Mouse (Mus musculus) midbrain, embryonic 16.5 days (tissue): ENCODE measurements around the gene Acin1. TPM values are rescaled to one million over a fixed set of nuclear protein-coding genes. Genes with fewer than 3 reads are reported as not detected.
A peak's percentile ranks its signal among the peaks of the same experiment; 100 is the strongest.

Experiments used
- ATAC-seq: fragments of 200-750 bp; cut with Nextera tagmentation; 2 replicates; pipeline ENCODE4 v1.8.0; 2017; ENCODE audit warnings: moderate TSS enrichment
- H3K27ac ChIP-seq: fragments of 300-500 bp; sonication (generic); 2 replicates; pipeline ENCODE4 v1.5.1; 2014; ENCODE audit warnings: mild to moderate bottlenecking, low read length, mixed read lengths
- H3K27me3 ChIP-seq: fragments of 300-500 bp; sonication (generic); 2 replicates; pipeline ENCODE4 v1.6.1; 2014; ENCODE audit warnings: low read depth, low read length, mixed read lengths; ENCODE audit not compliant: control insufficient read depth, insufficient read depth
- H3K36me3 ChIP-seq: fragments of 300-500 bp; sonication (generic); 2 replicates; pipeline ENCODE4 v1.6.1; 2014; ENCODE audit warnings: mild to moderate bottlenecking, low read length, moderate library complexity, mixed read lengths; ENCODE audit not compliant: control insufficient read depth, insufficient read depth
- H3K4me1 ChIP-seq: fragments of 300-500 bp; sonication (generic); 2 replicates; pipeline ENCODE4 v1.6.1; 2014; ENCODE audit warnings: mild to moderate bottlenecking, low read length, mixed read lengths; ENCODE audit not compliant: control insufficient read depth, insufficient read depth
- H3K4me2 ChIP-seq: fragments of 300-500 bp; sonication (generic); 2 replicates; pipeline ENCODE4 v1.6.1; 2014; ENCODE audit warnings: mild to moderate bottlenecking, low read length, mixed read lengths
- H3K4me3 ChIP-seq: fragments of 300-500 bp; sonication (generic); 2 replicates; pipeline ENCODE4 v1.5.1; 2014; ENCODE audit warnings: low read depth, mild to moderate bottlenecking, low read length, moderate library complexity, mixed read lengths
- H3K9ac ChIP-seq: fragments of 300-500 bp; sonication (generic); 2 replicates; pipeline ENCODE4 v1.6.1; 2014; ENCODE audit warnings: low read depth, low read length, mixed read lengths
- H3K9me3 ChIP-seq: fragments of 300-500 bp; sonication (generic); replicated peaks from 2 replicates; pipeline ENCODE4 v1.6.1; 2014; ENCODE audit warnings: mild to moderate bottlenecking, low read length, mixed read lengths; ENCODE audit not compliant: control insufficient read depth, poor library complexity, severe bottlenecking
- WGBS: fragments of 180-500 bp; shearing (Covaris S2); extraction: QIAGEN DNeasy Blood & Tissue Kit; methylation state at CpG from one replicate; pipeline ENCODE4 v1.1.7; 2014; 5-methylcytosine and 5-hydroxymethylcytosine counted together
- polyA plus RNA-seq: library from polyadenylated mRNA; unstranded; fragments of >200 nt; fragmentation: Nextera tagmentation; extraction: Ambion mirVana; gene quantifications from 2 replicates; pipeline ENCODE4 v1.2.1, GENCODE M21; 2015

Acin1 gene
- polyA plus RNA-seq, 1 experiment from 2014 or later: 108 TPM

DNA sequence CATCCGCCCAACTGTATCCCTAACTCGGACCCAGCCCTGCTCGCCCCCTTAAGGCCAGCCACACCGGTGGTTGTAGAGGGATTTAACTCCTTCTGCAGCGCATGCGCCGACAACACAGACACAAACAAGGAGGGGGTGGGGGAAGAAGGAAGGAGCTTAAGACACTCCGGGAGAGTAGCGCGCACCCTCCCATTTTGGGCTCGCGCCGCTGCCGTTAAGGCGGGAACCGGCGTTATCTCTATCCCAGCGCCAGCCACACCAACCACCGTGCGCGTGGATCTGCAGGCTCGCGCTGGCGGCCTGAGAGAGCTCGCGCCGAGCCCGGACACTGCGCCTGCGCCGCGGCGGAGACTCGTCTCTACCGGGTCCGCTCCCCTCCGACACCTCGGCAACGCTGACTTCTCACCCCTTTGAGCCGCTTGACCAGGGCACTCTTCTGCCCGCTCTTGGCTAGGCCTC, 639 bp downstream of the Acin1 start, which contains the start of gene 1700123O20Rik:
Gene 1700123O20Rik (plus strand): TSS at position 154 of the 459 bp plus-strand sequence.
- peak; percentile 85 for ATAC-seq
- WGBS: under 1% methylated on average over 41 of the region's 41 CpGs

DNA sequence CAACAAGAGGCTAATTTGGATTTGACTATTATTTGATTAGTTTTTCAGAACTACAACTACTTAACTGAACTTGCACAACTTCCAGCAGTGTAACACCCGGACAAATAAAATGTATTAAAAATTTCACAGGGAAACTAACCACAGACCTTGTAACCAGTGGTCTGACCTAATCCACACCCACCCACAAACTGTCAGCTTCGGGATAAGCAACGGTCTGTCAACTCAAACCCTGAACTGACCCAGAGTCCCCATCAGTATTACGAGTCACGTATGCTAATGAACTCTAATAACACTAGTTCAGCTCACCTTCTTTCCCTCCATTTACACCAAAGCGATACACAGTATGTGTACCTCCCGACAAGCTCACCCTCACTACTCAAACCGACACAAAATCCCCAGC, 1.3 kb downstream of the Acin1 start:
- H3K9ac ChIP-seq: peak overlapping the region; percentile 94
- H3K27me3 ChIP-seq: no peaks in the 10 kb centered on the region
- peaks cover 21% of the 10 kb centered on the region for H3K4me1 ChIP-seq
- no peak for ATAC-seq
- H3K4me2 ChIP-seq: peak overlapping the region; percentile 61
- H3K4me3 ChIP-seq: peak overlapping the region; percentile 85
- H3K36me3 ChIP-seq: peaks cover 6% of the 10 kb centered on the region; the same call in 1 of the 2 replicates
- H3K27ac ChIP-seq: peak overlapping the region; percentile 98
- WGBS: 9% methylated on average over 8 of the region's 8 CpGs
- H3K9me3 ChIP-seq: no peaks in the 10 kb centered on the region

More for the DNA sequence above, 639 bp downstream of the Acin1 start, which contains the start of gene 1700123O20Rik:
- Histone ChIP-seq H3K4me1 (peaks cover 21% of the 10 kb centered on the region), H3K36me3 (peaks cover 7% of the 10 kb centered on the region; the same call in 1 of the 2 replicates), H3K4me3 (peak within 1 kb of the TSS; percentile 85), H3K27ac (peak within 1 kb of the TSS; percentile 98), H3K9ac (peak within 1 kb of the TSS; percentile 94), H3K9me3 (no peaks in the 10 kb centered on the region), H3K27me3 (no peaks in the 10 kb centered on the region), H3K4me2 (peak within 1 kb of the TSS; percentile 81)

DNA sequence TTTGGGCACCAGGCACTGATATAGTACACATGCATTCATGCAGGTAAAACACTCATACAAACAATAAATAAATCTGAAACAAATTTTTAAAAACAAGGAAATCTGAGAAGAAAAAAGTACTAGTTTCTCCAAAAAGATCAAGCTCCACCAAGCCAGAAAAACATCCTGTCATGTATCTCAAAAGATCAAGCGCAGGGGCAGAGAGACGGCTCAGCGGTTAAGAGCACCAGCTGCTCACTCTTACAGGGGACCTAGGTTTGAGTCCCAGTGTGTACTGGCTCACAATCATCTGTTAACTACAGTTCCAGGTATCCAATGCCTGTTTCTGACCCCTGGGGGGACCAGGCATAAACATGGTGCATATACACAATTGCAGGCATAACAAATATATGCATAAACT, 4.3 kb downstream of the Acin1 start:
- no peak for ATAC-seq
- no peak overlapping the region for H3K4me3 ChIP-seq
- no peaks in the 10 kb centered on the region for H3K27me3 ChIP-seq
- no peak overlapping the region for H3K27ac ChIP-seq
- 90% methylated on average over 3 of the region's 3 CpGs for WGBS
- no peak overlapping the region for H3K9ac ChIP-seq
- no peaks in the 10 kb centered on the region for H3K9me3 ChIP-seq
- peaks cover 10% of the 10 kb centered on the region for H3K4me1 ChIP-seq
- H3K4me2 ChIP-seq: no peak overlapping the region
- peaks cover 12% of the 10 kb centered on the region; the same call in 1 of the 2 replicates for H3K36me3 ChIP-seq

DNA sequence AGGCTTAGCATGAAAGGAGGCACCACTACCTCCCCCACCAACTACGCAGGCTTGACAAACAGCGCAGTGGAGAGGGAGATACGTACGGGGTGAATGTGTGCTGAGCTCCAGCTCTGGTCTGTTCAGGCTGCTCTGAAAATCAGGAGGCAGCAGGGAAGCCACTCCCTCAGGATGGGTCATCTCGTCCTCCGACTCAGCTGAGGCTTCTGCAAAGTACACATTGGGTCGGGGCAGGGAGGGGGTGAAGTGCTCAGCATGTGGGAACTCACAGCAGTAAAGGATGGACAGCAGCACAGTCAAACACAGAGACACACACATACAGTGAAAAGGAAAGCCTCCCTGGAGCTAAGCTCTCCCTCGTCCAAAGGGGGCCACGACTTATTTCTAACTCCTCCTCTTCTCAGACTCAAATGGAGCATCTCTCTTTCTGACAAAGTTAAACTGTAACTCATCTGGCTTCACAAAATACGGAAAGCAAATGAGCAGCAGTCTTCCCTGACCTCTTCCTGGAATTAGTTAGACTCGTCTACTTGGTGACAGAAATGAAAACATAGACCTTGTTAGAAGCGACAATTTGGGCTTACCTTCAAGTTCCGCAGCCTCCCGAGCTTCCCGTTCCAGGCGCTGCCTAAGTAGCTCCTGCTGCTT, 8.0 kb downstream of the Acin1 start:
- ATAC-seq: no peak
- Histone ChIP-seq H3K9ac (no peak overlapping the region), H3K36me3 (peaks cover 26% of the 10 kb centered on the region), H3K4me1 (no peaks in the 10 kb centered on the region; the same call in 1 of the 2 replicates), H3K27ac (no peak overlapping the region), H3K27me3 (no peaks in the 10 kb centered on the region), H3K4me3 (no peak overlapping the region), H3K4me2 (no peak overlapping the region), H3K9me3 (no peaks in the 10 kb centered on the region)
- WGBS: 86% methylated on average over 16 of the region's 16 CpGs

DNA sequence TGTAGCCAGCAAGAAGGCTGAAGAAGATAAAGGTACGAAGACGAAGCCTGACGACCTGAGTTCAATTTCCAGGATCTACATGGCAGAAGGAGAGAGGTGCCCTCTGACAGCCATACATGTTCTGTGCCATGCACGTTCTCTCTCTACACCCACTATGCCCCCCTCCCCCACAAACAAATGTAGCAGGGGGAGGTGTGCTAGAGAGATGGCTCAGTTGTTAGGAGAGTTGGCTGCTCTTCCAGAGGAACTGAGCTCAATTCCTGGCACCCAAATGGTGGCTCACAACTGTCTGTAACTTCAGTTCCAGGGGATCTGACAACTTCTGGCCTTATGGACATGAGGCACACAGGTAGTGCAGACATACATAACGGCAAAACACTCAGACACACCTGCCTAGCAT, 10.4 kb downstream of the Acin1 start:
- no peak for ATAC-seq
- H3K27ac ChIP-seq: no peak overlapping the region
- H3K4me3 ChIP-seq: no peak overlapping the region
- 91% methylated on average over 5 of the region's 5 CpGs for WGBS
- no peak overlapping the region for H3K9ac ChIP-seq
- H3K36me3 ChIP-seq: peaks cover 26% of the 10 kb centered on the region
- H3K4me2 ChIP-seq: no peak overlapping the region
- H3K4me1 ChIP-seq: no peaks in the 10 kb centered on the region
- no peaks in the 10 kb centered on the region for H3K27me3 ChIP-seq
- H3K9me3 ChIP-seq: no peaks in the 10 kb centered on the region

DNA sequence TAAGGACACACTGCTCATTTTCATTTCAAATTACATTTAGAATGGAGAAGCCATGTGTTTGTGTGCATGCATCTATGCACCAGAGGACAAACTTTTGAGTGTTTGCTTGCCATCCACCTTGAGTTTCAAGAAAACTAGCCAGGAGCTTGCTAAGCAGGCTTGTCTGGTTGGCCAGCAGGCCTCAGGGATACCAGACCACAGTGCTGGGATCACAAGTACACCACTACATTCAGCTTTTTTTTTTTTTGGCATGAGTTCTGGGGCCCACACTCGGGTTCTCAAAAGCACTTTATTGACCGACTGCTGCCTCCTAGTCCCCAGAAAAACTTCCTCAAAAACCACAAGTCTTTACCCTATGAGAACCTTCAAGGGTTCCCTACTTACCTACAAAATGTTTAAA, 12.4 kb downstream of the Acin1 start:
- H3K36me3 ChIP-seq: peaks cover 25% of the 10 kb centered on the region
- no peaks in the 10 kb centered on the region for H3K9me3 ChIP-seq
- H3K27me3 ChIP-seq: no peaks in the 10 kb centered on the region
- no peak overlapping the region for H3K27ac ChIP-seq
- ATAC-seq: no peak
- H3K4me1 ChIP-seq: no peaks in the 10 kb centered on the region
- 87% methylated on average over 2 of the region's 2 CpGs for WGBS
- H3K4me2 ChIP-seq: no peak overlapping the region
- no peak overlapping the region for H3K9ac ChIP-seq
- no peak overlapping the region for H3K4me3 ChIP-seq

DNA sequence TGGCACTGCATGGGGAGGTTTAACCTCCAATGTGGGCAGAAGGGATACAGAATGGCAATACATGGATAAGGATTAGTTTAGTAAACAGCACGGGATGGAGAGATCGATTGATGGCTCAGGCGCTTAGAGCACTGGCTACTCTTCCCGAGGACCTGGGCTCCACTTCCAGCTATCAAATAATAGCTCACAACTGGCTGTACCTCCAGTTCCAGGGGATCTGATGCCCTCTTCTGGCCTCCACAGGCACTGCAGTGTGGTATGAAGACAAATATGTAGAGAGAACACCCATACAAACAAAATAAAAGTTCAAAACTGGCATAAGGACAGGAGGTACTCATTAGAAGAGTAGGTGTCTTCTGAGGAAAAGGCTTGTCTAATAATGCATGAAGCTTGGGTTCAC, 17.4 kb downstream of the Acin1 start:
- H3K27ac ChIP-seq: no peak overlapping the region
- 83% methylated on average over 4 of the region's 4 CpGs for WGBS
- no peaks in the 10 kb centered on the region for H3K9me3 ChIP-seq
- peaks cover 24% of the 10 kb centered on the region for H3K36me3 ChIP-seq
- no peaks in the 10 kb centered on the region for H3K4me1 ChIP-seq
- H3K9ac ChIP-seq: no peak overlapping the region
- H3K4me3 ChIP-seq: no peak overlapping the region
- ATAC-seq: no peak
- no peak overlapping the region for H3K4me2 ChIP-seq
- H3K27me3 ChIP-seq: no peaks in the 10 kb centered on the region

DNA sequence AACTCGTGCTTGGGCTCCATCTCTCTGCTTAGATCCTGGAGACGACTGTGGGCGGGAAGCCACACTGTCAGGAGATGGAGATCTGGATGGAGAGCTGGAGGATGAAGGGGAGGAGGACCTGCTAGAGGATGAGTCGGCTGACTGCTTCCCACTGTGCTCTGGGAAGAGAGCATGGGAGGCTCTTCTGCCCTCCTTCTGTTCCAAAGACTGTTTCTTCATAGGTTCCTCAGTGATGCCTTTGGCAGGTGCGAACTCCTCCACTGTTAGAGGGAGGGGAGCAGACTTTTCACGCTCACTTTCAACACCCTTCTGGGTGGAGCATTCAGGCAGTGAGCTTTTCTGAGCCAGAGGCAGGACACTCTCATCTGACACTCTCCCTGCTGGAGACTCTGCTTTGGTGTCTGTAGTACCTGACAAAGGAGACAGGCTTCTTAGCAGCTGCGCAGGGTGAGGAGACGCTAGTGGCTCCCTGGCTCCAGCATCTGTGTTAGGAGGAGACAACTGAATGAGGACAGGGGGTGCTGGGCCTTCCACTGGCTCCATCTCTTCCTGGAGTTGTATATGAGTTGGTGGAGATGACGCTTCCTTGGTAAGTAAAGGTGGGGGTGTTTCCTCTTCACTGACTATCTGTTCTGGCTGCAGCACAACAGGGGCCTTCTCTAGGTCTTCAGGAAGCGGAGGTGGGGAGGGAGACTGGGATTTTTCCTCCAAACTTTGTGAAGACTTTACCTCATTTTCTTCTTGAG, 22.1 kb downstream of the Acin1 start:
- Histone ChIP-seq H3K36me3 (peaks cover 47% of the 10 kb centered on the region), H3K27ac (no peak overlapping the region), H3K9me3 (no peaks in the 10 kb centered on the region), H3K9ac (no peak overlapping the region), H3K4me1 (no peaks in the 10 kb centered on the region), H3K4me3 (no peak overlapping the region), H3K4me2 (no peak overlapping the region), H3K27me3 (no peaks in the 10 kb centered on the region)
- 95% methylated on average over 10 of the region's 10 CpGs for WGBS
- no peak for ATAC-seq

DNA sequence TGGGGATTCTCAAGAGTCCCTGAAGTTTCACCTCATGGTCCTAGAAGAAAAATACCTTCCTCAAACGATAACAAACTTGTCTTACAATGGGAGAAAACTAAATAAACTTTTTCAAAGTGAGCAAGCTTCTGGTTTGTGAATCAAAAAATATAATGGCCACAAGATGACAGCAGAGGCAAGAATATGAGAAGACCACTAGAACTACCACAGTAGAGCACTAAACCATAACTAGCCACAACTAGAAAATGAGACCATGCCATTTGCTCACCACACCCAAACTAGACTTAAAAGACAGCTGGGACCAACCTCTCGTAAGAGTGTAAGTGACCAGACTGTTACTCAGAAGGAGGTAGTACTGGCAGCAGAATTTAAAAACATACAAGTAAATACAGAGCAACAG, 26.7 kb downstream of the Acin1 start:
- Histone ChIP-seq H3K27ac (no peak overlapping the region), H3K4me1 (no peaks in the 10 kb centered on the region), H3K9ac (no peak overlapping the region), H3K27me3 (no peaks in the 10 kb centered on the region), H3K9me3 (no peaks in the 10 kb centered on the region), H3K4me2 (no peak overlapping the region), H3K4me3 (no peak overlapping the region), H3K36me3 (peaks cover 50% of the 10 kb centered on the region)
- 90% methylated on average over 2 of the region's 2 CpGs for WGBS
- no peak for ATAC-seq
